Mouse (Mus musculus) liver, postnatal 0 days (tissue): ENCODE results near the gene Ints4. TPM values are rescaled to one million over a fixed set of nuclear protein-coding genes. Genes with fewer than 3 reads are reported as not detected.

ENCODE experiments used
- ATAC-seq: fragments of 200-750 bp; cut with Nextera tagmentation; 2 replicates; pipeline ENCODE4 v1.8.0; 2017; ENCODE audit warnings: mild to moderate bottlenecking, moderate library complexity
- DNase-seq: peaks from one replicate; pipeline ENCODE4 v3.0.0-alpha.2; 2016
- H3K27ac ChIP-seq: fragments of 300-500 bp; sonication (generic); 2 replicates; pipeline ENCODE4 v1.5.1; 2014; ENCODE audit warnings: antibody characterized with exemption, moderate library complexity, mild to moderate bottlenecking, low read depth
- H3K27me3 ChIP-seq: fragments of 300-500 bp; sonication (generic); 2 replicates; pipeline ENCODE4 v1.6.1; 2014; ENCODE audit warnings: low read length, control low read depth, mixed read lengths; ENCODE audit not compliant: insufficient read depth
- H3K36me3 ChIP-seq: fragments of 300-500 bp; sonication (generic); replicated peaks from 2 replicates; pipeline ENCODE4 v1.6.1; 2014; ENCODE audit warnings: mild to moderate bottlenecking, control low read depth, low read length, moderate library complexity, mixed read lengths; ENCODE audit not compliant: insufficient read depth
- H3K4me1 ChIP-seq: fragments of 300-500 bp; sonication (generic); 2 replicates; pipeline ENCODE4 v1.6.1; 2014; ENCODE audit warnings: antibody characterized with exemption, mild to moderate bottlenecking, control low read depth; ENCODE audit not compliant: insufficient read depth
- H3K4me2 ChIP-seq: fragments of 300-500 bp; sonication (generic); 2 replicates; pipeline ENCODE4 v1.6.1; 2014; ENCODE audit warnings: low read depth, mild to moderate bottlenecking, low read length, moderate library complexity, mixed read lengths
- H3K4me3 ChIP-seq: fragments of 300-500 bp; sonication (generic); 2 replicates; pipeline ENCODE4 v1.5.1; 2014; ENCODE audit warnings: low read depth, low read length
- H3K9ac ChIP-seq: fragments of 300-500 bp; sonication (generic); replicated peaks from 2 replicates; pipeline ENCODE4 v1.6.1; 2014; ENCODE audit warnings: mild to moderate bottlenecking, moderate library complexity
- H3K9me3 ChIP-seq: fragments of 300-500 bp; sonication (generic); 2 replicates; pipeline ENCODE4 v1.6.1; 2016; ENCODE audit warnings: mild to moderate bottlenecking, control low read depth, low read length, mixed read lengths
- CTCF ChIP-seq: sonication (generic); IDR thresholded peaks from 2 replicates; pipeline ENCODE4 v1.5.1; 2016; ENCODE audit warnings: antibody characterized with exemption, low read depth
- EP300 ChIP-seq: IDR thresholded peaks from 2 replicates; pipeline ENCODE4 v1.6.1; 2016; ENCODE audit warnings: antibody characterized with exemption, low read depth, mild to moderate bottlenecking
- WGBS: fragments of 180-500 bp; shearing (Covaris S2); extraction: QIAGEN DNeasy Blood & Tissue Kit; methylation state at CpG from one replicate; pipeline ENCODE4 v1.1.7; 2014; ENCODE audit not compliant: insufficient replicate concordance; 5-methylcytosine and 5-hydroxymethylcytosine counted together
- polyA plus RNA-seq: library from polyadenylated mRNA; unstranded; fragments of >200 nt; fragmentation: Nextera tagmentation; extraction: Ambion mirVana; gene quantifications from 2 replicates; pipeline ENCODE4 v1.2.1, GENCODE M21; 2015

The Ints4 gene
- polyA plus RNA-seq, 1 experiment from 2014 or later: 10.3 TPM

GRCm38 (mm10) chr7:97452196-97452595 lies 28.6 kb upstream of the Ints4 start:
- H3K27me3 ChIP-seq: no peaks in the 10 kb centered on the region
- DNase-seq (no peak), ATAC-seq (no peak)
- peak overlapping the region; percentile 99 for H3K4me2 ChIP-seq
- WGBS: 39% methylated on average over 6 of the region's 6 CpGs
- H3K9ac ChIP-seq: no peak overlapping the region
- TF ChIP-seq EP300 (no peak), CTCF (no peak)
- peak overlapping the region; percentile 63; the same call in 1 of the 2 replicates for H3K27ac ChIP-seq
- peaks cover 17% of the 10 kb centered on the region for H3K4me1 ChIP-seq
- 0 out of 2 replicates have a peak, but pooled peaks cover 4% of the 10 kb centered on the region for H3K9me3 ChIP-seq
- H3K36me3 ChIP-seq: no peaks in the 10 kb centered on the region
- no peak overlapping the region for H3K4me3 ChIP-seq

DNA sequence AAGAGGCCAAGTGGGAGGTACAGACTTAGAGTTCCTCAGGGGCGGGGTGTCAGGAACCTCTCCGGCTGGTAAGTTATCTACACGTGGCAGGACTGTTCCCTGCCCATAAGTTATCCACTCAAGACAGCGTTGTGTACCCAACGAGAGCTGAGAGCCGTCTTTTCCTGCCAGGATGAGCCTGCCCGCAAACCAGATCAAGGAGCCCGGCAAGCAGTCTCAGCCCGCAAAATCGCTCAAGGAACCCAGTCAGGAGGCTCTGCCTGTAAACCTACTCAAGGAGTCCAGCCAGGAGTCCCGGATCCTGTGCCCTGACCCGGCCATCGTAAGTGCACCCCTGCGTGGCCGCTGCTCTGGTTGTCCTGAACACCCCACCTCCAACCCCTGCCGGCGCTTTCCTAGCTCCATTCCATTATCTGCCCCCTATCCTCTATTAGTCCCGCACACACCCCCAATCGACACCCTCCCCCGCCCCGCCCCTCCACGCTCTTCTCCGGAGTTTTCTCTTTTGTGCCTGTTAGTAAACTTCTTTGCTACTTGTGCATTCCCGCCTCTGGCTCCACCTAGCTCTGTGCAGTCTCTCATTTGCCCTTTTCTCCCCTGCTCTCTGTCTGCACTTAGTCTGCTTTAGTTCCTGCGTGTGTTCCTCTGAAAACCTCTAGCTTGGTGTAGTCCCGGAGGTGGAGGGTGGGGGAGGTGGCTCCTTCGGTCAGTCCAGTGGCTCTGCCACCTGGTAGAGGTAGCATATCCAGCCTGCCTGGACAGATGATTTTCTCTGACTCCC lies 27.4 kb upstream of the Ints4 start:
- Histone ChIP-seq H3K4me3 (peak overlapping the region; percentile 74), H3K9ac (peak overlapping the region; percentile 89), H3K36me3 (0 out of 2 replicates have a peak, but pooled peaks cover 6% of the 10 kb centered on the region), H3K9me3 (0 out of 2 replicates have a peak, but pooled peaks cover 4% of the 10 kb centered on the region), H3K27ac (peak overlapping the region; percentile 91), H3K4me2 (peak overlapping the region; percentile 99), H3K27me3 (no peaks in the 10 kb centered on the region), H3K4me1 (peaks cover 17% of the 10 kb centered on the region)
- TF ChIP-seq CTCF: no peak
- peak; percentile 86 for TF ChIP-seq EP300
- WGBS: 2% methylated on average over 27 of the region's 27 CpGs
- peak; percentile 69 for DNase-seq
- peak; percentile 99 for ATAC-seq

DNA sequence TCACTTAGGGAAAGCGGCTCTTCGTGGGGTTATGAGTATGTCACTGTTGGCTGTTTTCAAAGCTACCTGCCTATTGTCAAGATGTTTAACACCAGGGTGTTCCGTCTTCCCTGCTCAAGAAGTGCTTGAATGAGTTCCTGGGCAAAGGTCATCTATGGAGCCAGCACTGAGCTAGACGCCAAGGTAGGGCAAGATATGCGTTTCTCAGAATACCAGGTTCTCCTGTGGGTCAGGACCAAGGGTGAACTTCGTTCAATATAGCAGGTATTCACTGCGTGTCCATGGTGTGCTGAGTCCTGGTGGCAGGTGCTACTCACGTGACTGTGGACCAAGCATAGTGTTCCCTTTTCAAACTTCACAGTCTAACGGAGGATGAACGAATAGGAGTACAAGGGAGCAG lies 26.0 kb upstream of the Ints4 start:
- Histone ChIP-seq H3K27me3 (no peaks in the 10 kb centered on the region), H3K9me3 (no peaks in the 10 kb centered on the region), H3K27ac (no peak overlapping the region), H3K4me1 (peaks cover 17% of the 10 kb centered on the region), H3K9ac (no peak overlapping the region), H3K4me3 (peak overlapping the region; percentile 74; the same call in 1 of the 2 replicates), H3K36me3 (0 out of 2 replicates have a peak, but pooled peaks cover 6% of the 10 kb centered on the region), H3K4me2 (peak overlapping the region; percentile 99)
- WGBS: 86% methylated on average over 10 of the region's 10 CpGs
- TF ChIP-seq EP300 (no peak), CTCF (no peak)
- no peak for ATAC-seq
- no peak for DNase-seq

DNA sequence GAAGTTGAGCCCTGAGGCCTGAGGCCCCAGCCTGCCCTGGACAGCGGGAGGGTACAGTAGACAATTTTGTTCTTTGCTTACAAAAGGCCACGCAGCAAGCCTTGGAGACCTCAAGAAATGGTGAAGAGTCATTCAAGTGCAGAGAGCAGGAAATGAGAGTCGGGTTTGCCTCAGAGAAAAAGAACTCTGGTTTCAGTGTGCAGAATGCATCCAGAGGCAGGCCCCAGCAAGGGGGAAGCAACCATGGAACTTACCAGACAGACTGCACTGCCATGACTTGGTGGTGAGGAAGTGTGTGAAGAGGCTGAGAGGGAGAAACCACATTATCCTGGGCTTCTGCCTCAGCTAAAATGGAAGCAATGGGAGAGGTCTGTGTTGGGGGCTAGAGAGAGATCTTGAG lies 25.2 kb upstream of the Ints4 start:
- Histone ChIP-seq H3K27ac (peak overlapping the region; percentile 30; the same call in 1 of the 2 replicates), H3K36me3 (0 out of 2 replicates have a peak, but pooled peaks cover 8% of the 10 kb centered on the region), H3K9me3 (no peaks in the 10 kb centered on the region), H3K9ac (no peak overlapping the region), H3K4me2 (no peak overlapping the region; the same call in 1 of the 2 replicates), H3K4me1 (peaks cover 17% of the 10 kb centered on the region), H3K27me3 (no peaks in the 10 kb centered on the region), H3K4me3 (no peak overlapping the region)
- 48% methylated on average over 3 of the region's 3 CpGs for WGBS
- no peak for TF ChIP-seq EP300
- TF ChIP-seq CTCF: no peak
- no peak for DNase-seq
- no peak for ATAC-seq

DNA sequence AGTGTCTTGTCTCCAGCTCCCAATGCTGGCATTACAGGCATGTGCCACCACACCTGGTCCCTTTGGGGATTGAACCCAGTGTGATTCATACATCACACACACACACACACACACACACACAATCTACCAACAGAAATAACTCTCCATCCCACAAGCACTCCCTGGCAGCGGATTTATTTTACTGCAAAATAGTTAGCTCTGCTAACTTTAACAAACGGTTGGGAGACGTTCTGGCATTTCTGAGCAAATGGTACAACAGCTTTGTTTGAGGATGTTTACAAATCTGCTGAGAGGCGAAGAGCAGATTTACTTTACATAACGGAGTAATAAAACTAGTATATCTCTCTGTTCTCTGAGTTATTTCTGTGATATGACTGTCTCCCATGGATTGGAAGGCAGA lies 7.8 kb upstream of the Ints4 start:
- no peak for DNase-seq
- no peaks in the 10 kb centered on the region for H3K36me3 ChIP-seq
- no peak for TF ChIP-seq CTCF
- TF ChIP-seq EP300: no peak
- H3K4me3 ChIP-seq: no peak overlapping the region
- no peaks in the 10 kb centered on the region for H3K9me3 ChIP-seq
- H3K9ac ChIP-seq: no peak overlapping the region
- 75% methylated on average over 5 of the region's 5 CpGs for WGBS
- ATAC-seq: no peak
- H3K27me3 ChIP-seq: no peaks in the 10 kb centered on the region
- H3K27ac ChIP-seq: no peak overlapping the region
- H3K4me2 ChIP-seq: no peak overlapping the region
- H3K4me1 ChIP-seq: no peaks in the 10 kb centered on the region

- no peak overlapping the region for H3K9ac ChIP-seq
- no peaks in the 10 kb centered on the region for H3K9me3 ChIP-seq
- TF ChIP-seq CTCF (no peak), EP300 (no peak)
- 47% methylated on average over 3 of the region's 3 CpGs for WGBS
- ATAC-seq (no peak), DNase-seq (no peak)
- no peaks in the 10 kb centered on the region for H3K36me3 ChIP-seq
- H3K4me2 ChIP-seq: no peak overlapping the region
- peaks cover 16% of the 10 kb centered on the region for H3K4me1 ChIP-seq
- H3K4me3 ChIP-seq: no peak overlapping the region
- H3K27ac ChIP-seq: no peak overlapping the region
- no peaks in the 10 kb centered on the region for H3K27me3 ChIP-seq
These were observed 1.4 kb upstream of the Ints4 start for GRCm38 (mm10) chr7:97479349-97479748.
